Mouse (Mus musculus) bone marrow macrophage, adult 2 months (primary cell): ENCODE measurements at regions not wholly inside any gene's neighbourhood (a gene's known extent, or its start where the extent isn't known, plus 50 kb on each side); places are given as distances from the start of the nearest gene placed in this dataset.

Experiments
- H3K27ac ChIP-seq: 2 replicates; pipeline ENCODE4 v1.5.1; 2012; ENCODE audit warnings: low read depth, low read length; ENCODE audit not compliant: insufficient read depth
- H3K4me1 ChIP-seq: 2 replicates; pipeline ENCODE4 v1.6.1; 2012; ENCODE audit warnings: low read length; ENCODE audit not compliant: control insufficient read depth, insufficient read depth
- H3K4me3 ChIP-seq: 2 replicates; pipeline ENCODE4 v1.5.1; 2012; ENCODE audit warnings: mild to moderate bottlenecking, low read length, moderate library complexity; ENCODE audit not compliant: insufficient read depth
- CTCF ChIP-seq: IDR thresholded peaks from 2 replicates; pipeline ENCODE4 v1.5.1; 2012; ENCODE audit warnings: low read depth, mild to moderate bottlenecking, low read length, moderate library complexity
- POLR2A ChIP-seq: IDR thresholded peaks from 2 replicates; pipeline ENCODE4 v1.6.1; 2012; ENCODE audit warnings: mild to moderate bottlenecking, low read depth, low read length, borderline replicate concordance

DNA sequence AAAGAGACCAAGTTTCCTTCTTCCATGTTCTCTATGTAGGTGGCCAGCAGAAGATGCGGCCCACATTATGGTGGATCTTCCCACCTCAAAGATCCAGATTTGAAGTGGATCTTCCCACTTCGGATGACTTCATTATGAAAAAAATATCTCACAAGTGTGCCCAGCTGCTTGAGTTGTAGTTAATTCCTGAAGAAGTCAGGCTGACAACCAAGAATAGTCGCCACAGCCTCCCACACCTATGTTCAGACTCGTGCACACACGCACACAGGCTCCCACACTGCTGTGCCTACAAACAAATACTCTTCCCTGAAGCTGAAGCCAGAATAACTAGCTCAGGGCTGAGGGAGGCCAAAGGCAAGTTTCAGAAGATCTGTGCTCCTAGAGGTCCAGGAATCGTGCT is 119.4 kb downstream of the Olfm1 start:
- no peaks in the 10 kb centered on the region for H3K4me1 ChIP-seq
- TF ChIP-seq CTCF, result no peak
- no peak for TF ChIP-seq POLR2A
- no peak overlapping the region for H3K4me3 ChIP-seq
- no peak overlapping the region for H3K27ac ChIP-seq

GRCm38 (mm10) chr2:28325502-28325901 is 121.1 kb upstream of the Ppp1r26 start:
- TF ChIP-seq POLR2A (no peak), CTCF (no peak)
- Histone ChIP-seq H3K4me1 (no peaks in the 10 kb centered on the region), H3K27ac (no peak overlapping the region), H3K4me3 (no peak overlapping the region)

DNA sequence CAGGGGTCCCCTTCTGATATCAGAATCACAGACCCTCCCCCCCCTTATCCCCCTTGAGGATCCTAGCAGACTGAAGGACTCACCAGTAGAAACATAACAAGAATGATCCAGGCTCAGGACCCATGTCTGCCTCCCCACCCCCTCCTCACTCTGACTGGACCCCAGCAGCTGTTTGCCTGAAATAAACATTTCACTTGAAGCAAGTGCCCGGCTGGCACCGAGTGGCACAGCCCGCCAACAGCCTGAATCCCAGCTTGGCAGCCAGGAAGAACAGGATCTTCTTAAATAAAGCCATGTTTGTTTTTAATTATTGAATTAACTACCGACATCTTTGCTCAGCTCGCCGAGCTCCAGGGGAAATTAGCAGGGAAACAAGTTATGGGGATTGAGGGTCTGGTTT is 120.5 kb upstream of the Ppp1r26 start:
- Histone ChIP-seq H3K4me1 (no peaks in the 10 kb centered on the region), H3K4me3 (no peak overlapping the region), H3K27ac (no peak overlapping the region)
- TF ChIP-seq POLR2A (no peak), CTCF (no peak)

DNA sequence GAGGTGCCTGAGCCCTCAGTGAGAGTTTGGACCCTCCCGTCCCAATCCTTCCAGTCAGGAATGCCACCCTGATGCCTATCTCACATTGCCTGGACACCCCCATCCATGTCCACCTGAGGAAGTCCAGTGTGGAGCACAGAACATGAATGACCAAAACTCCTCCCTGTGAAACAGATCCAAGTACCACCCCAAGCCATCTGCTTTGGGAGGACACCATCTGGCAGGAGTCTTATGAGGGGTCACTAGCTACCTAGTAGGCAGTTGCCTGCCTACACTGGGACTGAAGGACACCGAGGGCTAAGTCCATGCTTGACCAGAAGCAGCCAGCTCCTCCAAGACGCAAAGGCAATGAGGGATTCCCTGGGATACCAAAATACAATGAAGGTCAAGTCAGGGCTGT is 119.9 kb upstream of the Ppp1r26 start:
- Histone ChIP-seq H3K27ac (no peak overlapping the region), H3K4me3 (no peak overlapping the region), H3K4me1 (no peaks in the 10 kb centered on the region)
- TF ChIP-seq CTCF (no peak), POLR2A (no peak)

DNA sequence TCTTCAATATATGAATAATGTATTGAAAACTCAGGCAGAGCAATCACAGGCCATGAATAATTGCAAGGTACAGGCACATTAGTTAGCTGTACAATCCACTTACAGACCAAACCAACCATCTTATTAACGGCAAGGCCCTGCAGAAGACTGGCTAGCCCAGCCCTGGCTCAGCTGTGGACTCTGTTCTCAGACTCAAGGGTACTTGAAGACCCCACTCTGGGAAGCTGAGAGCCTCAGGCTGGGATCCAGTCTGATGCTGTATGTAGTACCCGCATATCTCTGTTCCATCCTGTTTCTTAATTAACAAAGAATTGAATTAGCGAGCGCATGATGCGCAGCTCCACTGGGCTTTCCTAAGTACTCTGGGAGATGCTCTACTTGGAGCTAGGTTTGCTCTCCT is 117.5 kb upstream of the Ppp1r26 start:
- Histone ChIP-seq H3K4me1 (no peaks in the 10 kb centered on the region), H3K27ac (no peak overlapping the region), H3K4me3 (no peak overlapping the region)
- TF ChIP-seq CTCF, result no peak
- TF ChIP-seq POLR2A, result no peak

DNA sequence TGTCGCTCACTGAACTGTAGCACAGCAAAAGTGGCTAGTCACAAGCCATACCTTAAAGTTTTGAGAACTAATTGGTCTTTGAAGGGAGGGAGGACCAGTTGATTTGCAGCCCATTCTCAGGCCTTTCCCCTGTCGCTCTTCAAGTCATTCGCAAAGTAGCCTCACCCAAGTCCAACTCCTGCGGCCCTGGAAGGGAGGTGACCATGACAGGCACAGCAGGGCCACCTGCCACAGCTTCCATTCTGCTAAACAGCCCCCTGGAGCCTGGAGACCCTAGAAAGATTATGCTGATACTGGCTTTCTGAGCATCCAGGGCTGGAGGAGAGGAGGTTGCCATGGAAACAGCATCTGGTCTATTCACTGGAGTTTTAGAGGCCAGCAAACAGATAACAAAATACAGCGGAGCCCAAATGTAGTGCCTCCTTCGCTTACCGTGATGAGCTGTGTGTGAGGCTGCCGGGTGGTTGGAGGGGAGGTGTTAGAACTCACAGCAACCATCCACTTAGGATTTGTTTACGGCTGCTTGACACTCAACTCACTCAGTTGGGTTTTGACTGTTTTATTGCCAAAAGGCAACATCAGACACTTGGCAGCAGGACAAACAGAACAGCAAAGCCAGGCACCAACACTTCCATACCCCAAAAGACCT is 111.3 kb upstream of the Ppp1r26 start:
- TF ChIP-seq POLR2A (no peak), CTCF (no peak)
- Histone ChIP-seq H3K27ac (no peak overlapping the region), H3K4me1 (no peaks in the 10 kb centered on the region), H3K4me3 (no peak overlapping the region)

DNA sequence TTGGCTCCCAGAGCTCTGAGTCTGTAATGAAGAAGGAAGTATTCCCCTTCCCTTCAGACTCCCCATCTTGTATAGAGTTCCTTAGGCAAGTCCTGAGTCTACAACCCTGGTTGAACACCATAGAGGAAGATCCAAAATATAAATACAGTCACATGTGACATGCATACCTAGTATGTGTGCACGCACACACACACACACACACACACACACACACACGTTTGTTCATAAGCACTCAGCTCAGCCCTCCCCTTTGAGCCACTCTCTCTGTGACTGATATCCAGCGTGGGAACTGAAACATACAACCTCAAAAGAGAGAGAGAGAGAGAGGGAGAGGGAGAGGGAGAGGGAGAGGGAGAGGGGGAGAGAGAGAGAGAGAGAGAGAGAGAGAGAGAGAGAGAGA is 110.8 kb upstream of the Ppp1r26 start:
- H3K4me1 ChIP-seq, result no peaks in the 10 kb centered on the region
- no peak overlapping the region for H3K27ac ChIP-seq
- no peak overlapping the region for H3K4me3 ChIP-seq
- TF ChIP-seq POLR2A (no peak), CTCF (no peak)

DNA sequence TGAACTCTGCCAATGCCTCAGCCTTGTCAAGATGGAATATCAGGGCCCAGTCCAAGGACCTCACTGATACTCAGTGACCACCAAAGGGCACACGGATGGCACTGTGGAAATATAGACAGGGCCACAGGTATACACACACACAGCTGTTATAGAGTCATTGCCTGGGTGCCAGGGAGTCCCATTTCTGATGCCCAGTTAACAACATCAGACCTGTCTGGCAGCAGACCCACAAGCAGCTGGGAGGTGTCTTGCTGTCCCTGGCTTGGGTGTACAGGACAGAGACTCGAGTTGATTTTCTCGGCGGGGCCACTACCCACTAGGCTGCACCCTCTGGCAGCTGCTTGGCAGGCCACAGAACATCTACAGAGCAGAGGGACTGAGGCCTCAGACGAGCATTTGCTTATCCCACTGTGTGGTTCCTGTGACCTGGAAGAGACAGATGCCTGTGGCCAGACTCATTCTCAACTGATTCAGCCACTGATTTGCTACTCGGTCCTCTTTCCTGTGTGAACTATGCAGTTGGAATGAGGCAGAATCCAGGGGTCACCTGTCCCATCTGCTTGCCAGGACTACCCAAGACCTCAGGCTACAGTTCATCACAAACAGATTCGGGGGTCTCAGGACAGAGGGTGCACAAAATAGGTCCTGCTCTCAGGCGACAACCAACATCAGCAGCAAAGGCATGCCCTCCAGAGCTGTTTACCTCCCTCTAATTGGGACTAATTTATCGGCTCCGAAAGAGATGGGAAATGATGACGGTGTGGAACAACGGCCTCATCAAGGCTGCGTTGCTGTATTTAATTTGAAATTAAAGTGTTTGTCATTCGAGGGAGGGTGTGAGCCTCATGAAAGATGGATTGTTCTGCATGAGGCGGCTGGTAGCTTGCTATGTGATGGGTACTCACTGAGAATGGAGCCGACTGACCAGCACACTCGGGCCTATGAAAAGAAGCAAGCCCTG is 110.0 kb upstream of the Ppp1r26 start:
- Histone ChIP-seq H3K4me1 (no peaks in the 10 kb centered on the region), H3K4me3 (no peak overlapping the region), H3K27ac (no peak overlapping the region)
- TF ChIP-seq CTCF (no peak), POLR2A (no peak)

- Histone ChIP-seq H3K4me1 (no peaks in the 10 kb centered on the region), H3K4me3 (no peak overlapping the region), H3K27ac (no peak overlapping the region)
- TF ChIP-seq CTCF (no peak), POLR2A (no peak)
These were observed 109.0 kb upstream of the Ppp1r26 start for GRCm38 (mm10) chr2:28337561-28337960.

- Histone ChIP-seq H3K27ac (no peak overlapping the region), H3K4me3 (no peak overlapping the region), H3K4me1 (peaks cover 7% of the 10 kb centered on the region)
- TF ChIP-seq POLR2A, result no peak
- no peak for TF ChIP-seq CTCF
These were observed 105.3 kb upstream of the Ppp1r26 start for GRCm38 (mm10) chr2:28341304-28341703.
